Mouse (Mus musculus): ENCODE measurements at regions not wholly inside any gene's neighbourhood (a gene's known extent, or its start where the extent isn't known, plus 50 kb on each side); places are given as distances from the start of the nearest gene placed in this dataset.

DNA sequence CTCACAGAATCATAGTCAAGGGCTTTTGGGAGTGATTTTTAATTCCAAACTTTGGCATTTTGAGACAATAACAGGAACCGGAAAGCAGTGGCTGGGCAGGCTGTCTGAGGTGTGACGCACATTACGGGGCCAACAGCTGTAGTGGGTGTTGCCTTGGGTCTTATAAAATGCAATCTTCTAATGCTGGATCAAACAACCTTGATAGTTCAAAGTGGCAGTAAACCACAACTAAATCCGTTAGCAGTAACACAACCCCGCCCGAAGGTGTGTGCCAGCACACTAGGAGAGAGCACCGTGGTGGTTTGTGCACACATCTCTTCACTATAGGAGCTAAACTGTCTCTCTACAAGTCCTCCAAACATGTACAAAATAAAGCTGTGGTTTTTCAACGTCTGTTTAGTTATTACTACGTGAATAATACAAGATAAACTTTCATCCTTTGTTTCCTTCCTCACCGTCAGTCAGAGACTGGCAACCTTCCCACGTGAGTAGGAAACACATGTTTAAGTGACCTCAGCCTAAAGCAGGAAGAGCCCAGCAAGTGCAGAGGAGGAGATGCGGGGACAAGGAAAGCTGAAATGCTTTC, 72.0 kb upstream of the Dph5 start:
- peak; percentile 88 to 91 for DNase-seq (ENCODE audit: low read depth in 2 of 2, low spot score in 2 of 2)

- peak in 1 of 2 experiments; percentile 37 for DNase-seq (ENCODE audit: low read depth in 2 of 2, low spot score in 2 of 2)
These were observed 71.1 kb upstream of the Dph5 start for GRCm38 (mm10) chr3:115816328-115817160.

GRCm38 (mm10) chr3:115817771-115818170, 69.9 kb upstream of the Dph5 start:
- DNase-seq (ENCODE audit: low read depth in 2 of 2, low spot score in 2 of 2), result no peak

- DNase-seq (ENCODE audit: low read depth in 2 of 2, low spot score in 2 of 2), result no peak
These were observed 68.9 kb upstream of the Dph5 start for GRCm38 (mm10) chr3:115818734-115819133.

- DNase-seq (ENCODE audit: low read depth in 2 of 2, low spot score in 2 of 2), result peak in 1 of 2 experiments; percentile 32
These were observed 68.1 kb upstream of the Dph5 start for GRCm38 (mm10) chr3:115819401-115820138.

DNA sequence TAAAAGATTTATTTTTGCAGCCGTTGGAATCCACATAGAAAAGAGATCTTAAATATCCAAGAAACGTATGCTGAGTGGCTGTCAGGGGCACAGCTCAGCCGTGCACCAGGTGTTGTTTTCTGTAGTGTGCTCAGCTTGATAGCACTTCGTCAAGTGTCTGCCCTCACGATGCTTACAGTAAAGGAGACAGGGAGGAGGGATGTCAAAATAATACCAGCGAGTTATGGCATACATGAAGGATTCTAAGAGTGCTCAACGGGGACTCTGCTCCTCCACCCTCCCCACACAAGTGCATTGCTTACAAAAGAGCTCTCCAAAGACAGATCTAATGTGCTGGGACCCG, 67.5 kb upstream of the Dph5 start:
- DNase-seq (ENCODE audit: low read depth in 2 of 2, low spot score in 2 of 2), result no peak

- no peak for DNase-seq (ENCODE audit: low read depth in 2 of 2, low spot score in 2 of 2)
These were observed 66.0 kb upstream of the Dph5 start for GRCm38 (mm10) chr3:115821627-115822026.

GRCm38 (mm10) chr3:115822491-115822890, 65.1 kb upstream of the Dph5 start:
- no peak for DNase-seq (ENCODE audit: low read depth in 2 of 2, low spot score in 2 of 2)

GRCm38 (mm10) chr3:115823741-115824140, 63.9 kb upstream of the Dph5 start:
- no peak for DNase-seq (ENCODE audit: low read depth in 2 of 2, low spot score in 2 of 2)

DNA sequence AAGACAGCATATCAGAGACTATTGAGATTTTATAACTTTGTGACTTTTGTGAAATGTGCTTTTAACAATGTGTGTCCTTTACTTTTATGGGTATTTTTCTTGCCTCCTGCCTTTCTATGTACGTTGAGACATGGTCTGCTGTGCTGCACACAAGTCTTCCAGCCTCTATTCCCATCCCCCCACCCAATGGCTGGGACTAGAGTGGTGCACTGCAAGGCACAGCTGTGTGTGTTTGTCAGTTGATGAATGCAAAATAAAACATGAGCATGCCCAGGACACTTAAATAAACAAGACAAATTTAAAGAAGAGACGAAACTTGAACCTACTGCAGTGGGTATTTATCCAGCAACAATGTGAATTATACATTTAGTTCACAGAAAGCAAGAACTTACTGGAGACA, 62.8 kb upstream of the Dph5 start:
- DNase-seq (ENCODE audit: low read depth in 2 of 2, low spot score in 2 of 2), result no peak

DNA sequence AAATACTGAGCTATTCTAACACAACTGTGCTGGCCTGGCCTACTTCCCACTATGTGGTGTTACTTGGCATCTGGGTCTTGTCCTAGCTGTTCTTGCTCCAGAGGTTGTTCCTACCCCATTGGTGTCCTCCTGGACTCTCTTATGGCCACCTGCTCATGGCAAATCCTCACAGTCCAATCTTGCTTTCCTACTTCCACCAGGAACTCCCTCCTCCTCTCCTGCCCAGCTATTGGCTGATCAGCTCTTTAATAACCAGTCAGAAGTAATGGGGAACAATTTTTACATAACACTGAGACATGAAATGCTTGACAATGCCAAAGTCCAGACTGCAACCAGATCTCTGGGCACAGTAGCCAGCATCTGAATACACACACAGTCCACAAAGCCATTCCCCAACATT, 52.3 kb upstream of the Dph5 start:
- no peak for DNase-seq (ENCODE audit: low read depth in 2 of 2, low spot score in 2 of 2)

GRCm38 (mm10) chr3:115837617-115838216, 49.9 kb upstream of the Dph5 start:
- DNase-seq (ENCODE audit: low read depth in 2 of 2, low spot score in 2 of 2), result no peak
